Mouse (Mus musculus) lung, adult 18-20 months (tissue): Measurements from ENCODE around the gene Ttc12.

ENCODE experiments used
- DNase-seq, 2 experiments: peaks; one replicate each; pipeline ENCODE4 v3.0.0; 2022; ENCODE audit warnings: mixed read lengths in 2 of 2

Gene Ttc12

GRCm38 (mm10) chr9:49488912-49489895, 3.2 kb upstream of the Ttc12 start:
- peak; percentile 76 to 78 for DNase-seq

GRCm38 (mm10) chr9:49488258-49488657, 2.2 kb upstream of the Ttc12 start:
- no peak for DNase-seq

GRCm38 (mm10) chr9:49487657-49487943, 1.6 kb upstream of the Ttc12 start:
- DNase-seq = no peak

GRCm38 (mm10) chr9:49486805-49487656, 1.0 kb upstream of the Ttc12 start:
- no peak for DNase-seq

- peak in 1 of 2 experiments; percentile 29 for DNase-seq
Observed at GRCm38 (mm10) chr9:49485250-49485891, 654 bp downstream of the Ttc12 start.

GRCm38 (mm10) chr9:49483316-49483715, 2.7 kb downstream of the Ttc12 start:
- peak; percentile 17 to 18 for DNase-seq

GRCm38 (mm10) chr9:49472126-49472525, 13.9 kb downstream of the Ttc12 start:
- DNase-seq = no peak

- DNase-seq = no peak
Observed at GRCm38 (mm10) chr9:49470946-49471345, 15.1 kb downstream of the Ttc12 start.

- no peak for DNase-seq
Observed at GRCm38 (mm10) chr9:49470006-49470405, 16.0 kb downstream of the Ttc12 start.

- no peak for DNase-seq
Observed at GRCm38 (mm10) chr9:49456136-49456535, 29.9 kb downstream of the Ttc12 start.

GRCm38 (mm10) chr9:49452396-49452795, 33.6 kb downstream of the Ttc12 start:
- DNase-seq = no peak

GRCm38 (mm10) chr9:49450491-49450890, 35.5 kb downstream of the Ttc12 start:
- DNase-seq = no peak

GRCm38 (mm10) chr9:49442621-49443020, 43.4 kb downstream of the Ttc12 start:
- no peak for DNase-seq

- no peak for DNase-seq
Observed at GRCm38 (mm10) chr9:49427478-49427877, 58.5 kb downstream of the Ttc12 start.

GRCm38 (mm10) chr9:49426921-49427320, 59.1 kb downstream of the Ttc12 start, which contains the start of gene Ankk1:
Ankk1 (minus strand) TSS chr9:49427021.
- DNase-seq = no peak

- no peak for DNase-seq
Observed at GRCm38 (mm10) chr9:49425585-49425984, 60.4 kb downstream of the Ttc12 start.

GRCm38 (mm10) chr9:49423866-49424265, 62.2 kb downstream of the Ttc12 start:
- DNase-seq = no peak

- peak in 1 of 2 experiments; percentile 2 for DNase-seq
Observed at GRCm38 (mm10) chr9:49410621-49411020, 75.4 kb downstream of the Ttc12 start.

- no peak for DNase-seq
Observed at GRCm38 (mm10) chr9:49407028-49407427, 79.0 kb downstream of the Ttc12 start.

- no peak for DNase-seq
Observed at GRCm38 (mm10) chr9:49403711-49404110, 82.3 kb downstream of the Ttc12 start.

- no peak for DNase-seq
Observed at GRCm38 (mm10) chr9:49396006-49396405, 90.0 kb downstream of the Ttc12 start.

- DNase-seq = no peak
Observed at GRCm38 (mm10) chr9:49392242-49392641, 93.8 kb downstream of the Ttc12 start.
